Mouse (Mus musculus): ENCODE results near the gene Styxl1.

Styxl1 gene

GRCm38 (mm10) chr5:135697711-135698111 lies 80.5 kb downstream of the Styxl1 start:
- DNase-seq (ENCODE audit: low read depth, low spot score) = no peak

Data from forelimb bud, embryonic 11.5 days (tissue).